8 mouse cellular contexts compared by ENCODE assay signal in genomic region chr1:91366215-91367108, GRCm38 (mm10). TPM values are rescaled to one million over a fixed set of nuclear protein-coding genes. Genes with fewer than 3 reads are reported as not detected.
DNase-seq lines count a peak whose midpoint lies in the region; ATAC-seq and TF ChIP-seq lines count a peak whose summit lies in the region.

TSS of gene Erfe (plus strand) at chr1:91366430.

- peaks cover 18% of the 10 kb centered on the region for H3K36me3 ChIP-seq in embryonic facial prominence, embryonic 15.5 days
- peaks cover 45% of the 10 kb centered on the region for H3K36me3 ChIP-seq in heart, embryonic 13.5 days
- 0 out of 2 replicates have a peak, but pooled peaks cover 11% of the 10 kb centered on the region for H3K36me3 ChIP-seq in kidney, postnatal 0 days (ENCODE audit: insufficient read depth, low read length)

- H3K4me1 ChIP-seq in embryonic facial prominence, embryonic 15.5 days: peaks cover 15% of the 10 kb centered on the region
- peaks cover 11% of the 10 kb centered on the region for H3K4me1 ChIP-seq in heart, embryonic 13.5 days
- 0 out of 2 replicates have a peak, but pooled peaks cover 3% of the 10 kb centered on the region for H3K4me1 ChIP-seq in kidney, postnatal 0 days (replicated peaks; ENCODE audit: insufficient read depth, low read length)

- under 1% methylated on average over 68 of the region's 68 CpGs for WGBS in embryonic facial prominence, embryonic 15.5 days
- WGBS in heart, embryonic 13.5 days: 1% methylated on average over 61 of the region's 68 CpGs
- under 1% methylated on average over 59 of the region's 68 CpGs for WGBS in kidney, postnatal 0 days

- H3K9ac ChIP-seq in embryonic facial prominence, embryonic 15.5 days: peak within 1 kb of the TSS; percentile 37
- peak within 1 kb of the TSS; percentile 80 for H3K9ac ChIP-seq in heart, embryonic 13.5 days
- H3K9ac ChIP-seq in kidney, postnatal 0 days (ENCODE audit: low read depth, low read length): peak within 1 kb of the TSS; percentile 59

- DNase-seq in CD4-positive helper T cell, adult 2 months (ENCODE audit: low read depth, low spot score): peak; percentile 74
- DNase-seq in T-cell, adult 2 months (ENCODE audit: low spot score): peak; percentile 72
- peak; percentile 75 for DNase-seq in kidney, postnatal 0 days (ENCODE audit: low spot score)
- DNase-seq in lung, postnatal 10 days: peak; percentile 82
- DNase-seq in ovary, postnatal 36 days (ENCODE audit: low spot score): peak; percentile 72
- DNase-seq in urinary bladder, adult 2 months (ENCODE audit: low spot score): peak; percentile 70

- peak within 1 kb of the TSS; percentile 98 for H3K4me2 ChIP-seq in embryonic facial prominence, embryonic 15.5 days (replicated peaks)
- H3K4me2 ChIP-seq in heart, embryonic 13.5 days: peak within 1 kb of the TSS; percentile 99
- H3K4me2 ChIP-seq in kidney, postnatal 0 days (ENCODE audit: low read length): peak within 1 kb of the TSS; percentile 89

- H3K27ac ChIP-seq in embryonic facial prominence, embryonic 15.5 days (replicated peaks): 0 out of 2 replicates have a peak within 1 kb of the TSS, but pooled peaks have one; percentile 39
- H3K27ac ChIP-seq in heart, embryonic 13.5 days (replicated peaks): no peak within 1 kb of the TSS
- H3K27ac ChIP-seq in kidney, postnatal 0 days: no peak within 1 kb of the TSS

- H3K27me3 ChIP-seq in embryonic facial prominence, embryonic 15.5 days: no peaks in the 10 kb centered on the region
- peaks cover 9% of the 10 kb centered on the region; the same call in 1 of the 2 replicates for H3K27me3 ChIP-seq in heart, embryonic 13.5 days (replicated peaks)
- no peaks in the 10 kb centered on the region for H3K27me3 ChIP-seq in kidney, postnatal 0 days (ENCODE audit: insufficient read depth, low read length)

- peak; percentile 21; the same call in 1 of the 2 replicates for ATAC-seq in embryonic facial prominence, embryonic 15.5 days (ENCODE audit: insufficient number of reproducible peaks, low FRiP score, low TSS enrichment, low read depth)
- ATAC-seq in heart, embryonic 13.5 days (ENCODE audit: extremely low read depth, insufficient number of reproducible peaks, low FRiP score, low TSS enrichment): 0 out of 2 replicates have a peak, but pooled peaks have one; percentile 1
- ATAC-seq in kidney, postnatal 0 days (replicated peaks; ENCODE audit: low FRiP score, low read depth): peak; percentile 52

- H3K9me3 ChIP-seq in embryonic facial prominence, embryonic 15.5 days (replicated peaks): no peaks in the 10 kb centered on the region
- H3K9me3 ChIP-seq in heart, embryonic 13.5 days: peaks cover 10% of the 10 kb centered on the region
- no peaks in the 10 kb centered on the region for H3K9me3 ChIP-seq in kidney, postnatal 0 days (replicated peaks; ENCODE audit: low read length)

- H3K4me3 ChIP-seq in embryonic facial prominence, embryonic 15.5 days (replicated peaks): peak within 1 kb of the TSS; percentile 50
- peak within 1 kb of the TSS; percentile 60 for H3K4me3 ChIP-seq in heart, embryonic 13.5 days
- H3K4me3 ChIP-seq in kidney, postnatal 0 days (replicated peaks; ENCODE audit: low read depth, low read length): peak within 1 kb of the TSS; percentile 37

- peak; percentile 80 for TF ChIP-seq CTCF in kidney, postnatal 0 days (IDR thresholded peaks at IDR 0.05; ENCODE audit: low read depth)

RNA-seq across cellular contexts. Expression of gene Erfe, which starts in this region (rescaled TPM):
- 2.2 and 2.4 TPM in 2 replicates for polyA plus RNA-seq in embryonic facial prominence, embryonic 15.5 days (2015; fragmentation: Nextera tagmentation; extraction: Ambion mirVana)
- polyA plus RNA-seq in heart, embryonic 13.5 days (2015; fragmentation: Nextera tagmentation; extraction: Ambion mirVana): 1.3 and 1.8 TPM in 2 replicates
- 0.84 and 1.2 TPM in 2 replicates for polyA plus RNA-seq in kidney, postnatal 0 days (2015; fragmentation: Nextera tagmentation; extraction: Ambion mirVana)
- polyA plus RNA-seq in urinary bladder, adult 2 months (2012; rRNA removed): 0.08 and 0.18 TPM in 2 replicates

Comparison
In these comparisons a context has a peak if more than half of its experiments do, and no peak if none do; other contexts are left out.
1. Peak in DNase-seq in urinary bladder, adult 2 months; RNA of the gene not detected or under 1 TPM.
2. ATAC-seq: peak in every context shown above with its lines; median percentile 52 in kidney, postnatal 0 days; 21 in embryonic facial prominence, embryonic 15.5 days; 1 in heart, embryonic 13.5 days.